Mouse (Mus musculus) cerebellum, postnatal 14 days (tissue): ENCODE measurements around the gene Dis3.
A peak's percentile ranks its signal among the peaks of the same experiment; 100 is the strongest.

Experiments used
- DNase-seq, 2 experiments: peaks; one replicate each; pipeline ENCODE4 v3.0.0; 2021; ENCODE audit warnings: mixed read lengths in 2 of 2

Dis3 gene

GRCm38 (mm10) chr14:99099267-99099966 lies at the start of gene Dis3, which contains the start of gene Pibf1:
Gene Dis3 (minus strand): TSS chr14:99099770.
Gene Pibf1 (plus strand): TSS chr14:99099424.
- peak; percentile 99 for DNase-seq

GRCm38 (mm10) chr14:99146841-99147240 lies 47.3 kb upstream of the Dis3 start:
- no peak for DNase-seq

GRCm38 (mm10) chr14:99141786-99142633 lies 42.4 kb upstream of the Dis3 start:
- DNase-seq: peak; percentile 92 to 94

- DNase-seq: peak; percentile 16 to 42
These were observed 40.5 kb upstream of the Dis3 start for GRCm38 (mm10) chr14:99140036-99140435.

GRCm38 (mm10) chr14:99136297-99136696 lies 36.7 kb upstream of the Dis3 start:
- DNase-seq: no peak

- DNase-seq: no peak
These were observed 36.2 kb upstream of the Dis3 start for GRCm38 (mm10) chr14:99135761-99136160.

GRCm38 (mm10) chr14:99134048-99134447 lies 34.5 kb upstream of the Dis3 start:
- DNase-seq: no peak

GRCm38 (mm10) chr14:99129050-99129449 lies 29.5 kb upstream of the Dis3 start:
- no peak for DNase-seq

GRCm38 (mm10) chr14:99127509-99127908 lies 27.9 kb upstream of the Dis3 start:
- no peak for DNase-seq

GRCm38 (mm10) chr14:99126713-99127112 lies 27.1 kb upstream of the Dis3 start:
- no peak for DNase-seq

- no peak for DNase-seq
These were observed 24.5 kb upstream of the Dis3 start for GRCm38 (mm10) chr14:99124076-99124475.

- DNase-seq: no peak
These were observed 22.2 kb upstream of the Dis3 start for GRCm38 (mm10) chr14:99121584-99122339.

GRCm38 (mm10) chr14:99117576-99117975 lies 18.0 kb upstream of the Dis3 start:
- DNase-seq: peak; percentile 17 to 28

GRCm38 (mm10) chr14:99108762-99109161 lies 9.2 kb upstream of the Dis3 start:
- DNase-seq: no peak

- no peak for DNase-seq
These were observed 8.1 kb upstream of the Dis3 start for GRCm38 (mm10) chr14:99107631-99108187.

GRCm38 (mm10) chr14:99106671-99107070 lies 7.1 kb upstream of the Dis3 start:
- no peak for DNase-seq

GRCm38 (mm10) chr14:99104542-99105123 lies 5.1 kb upstream of the Dis3 start:
- no peak for DNase-seq

GRCm38 (mm10) chr14:99103050-99103449 lies 3.5 kb upstream of the Dis3 start:
- no peak for DNase-seq

- DNase-seq: peak in 1 of 2 experiments; percentile 56
These were observed 507 bp upstream of the Dis3 start for GRCm38 (mm10) chr14:99099967-99100587.

GRCm38 (mm10) chr14:99088947-99089346 lies 10.6 kb downstream of the Dis3 start:
- DNase-seq: no peak

GRCm38 (mm10) chr14:99071146-99071545 lies 28.4 kb downstream of the Dis3 start:
- no peak for DNase-seq

GRCm38 (mm10) chr14:99063091-99063490 lies 36.5 kb downstream of the Dis3 start:
- DNase-seq: no peak
